Mouse (Mus musculus): ENCODE measurements around the gene Stx2. TPM values are rescaled to one million over a fixed set of nuclear protein-coding genes. Genes with fewer than 3 reads are reported as not detected.

Stx2 gene
- polyA plus RNA-seq, 1 experiment from 2014 or later, result 25.1 TPM

DNA sequence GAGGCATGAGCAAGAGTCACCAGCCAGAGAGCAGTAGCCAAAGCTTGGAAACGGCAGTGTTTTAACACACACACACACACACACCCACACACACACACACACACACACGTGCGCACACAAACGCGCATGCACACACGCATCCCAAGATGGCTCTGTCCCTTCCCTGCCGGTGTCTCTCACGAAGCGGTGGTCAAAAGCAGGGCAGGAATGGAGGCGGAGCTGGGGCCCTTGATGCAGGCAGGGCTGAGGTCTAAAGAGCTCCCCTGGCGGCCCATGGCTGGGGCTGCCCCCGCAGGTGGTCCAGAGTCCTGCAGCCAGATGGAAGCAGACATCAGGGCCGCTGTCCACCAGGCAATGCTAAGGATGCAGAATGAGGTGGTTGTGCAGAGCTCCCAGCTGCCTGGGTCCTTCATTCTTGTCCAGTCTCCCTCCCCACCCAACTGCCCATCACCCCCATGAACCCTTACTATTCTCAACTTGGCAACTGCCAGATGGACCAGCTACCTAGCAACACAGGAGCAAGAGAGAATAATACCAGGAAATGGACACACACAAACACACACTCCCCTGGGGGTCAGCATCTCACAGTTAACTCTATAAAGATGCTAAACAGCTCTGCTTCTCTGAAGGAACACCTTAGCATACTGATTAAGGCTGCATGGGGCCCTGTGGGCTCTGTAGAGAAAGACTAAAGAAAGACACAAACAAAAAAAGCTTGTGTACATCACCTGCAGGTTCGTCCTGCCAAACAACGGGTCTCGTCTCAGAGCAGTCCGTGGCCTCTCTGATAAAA is 54.9 kb downstream of the Stx2 start, which contains the start of gene Rimbp2:
TSS of gene Rimbp2 (minus strand) at position 209 of the 793 bp plus-strand sequence.
- Histone ChIP-seq H3K4me2 (replicated peaks; ENCODE audit: low read depth, low read length) (peak within 1 kb of the TSS; percentile 82), H3K27me3 (ENCODE audit: control insufficient read depth, insufficient read depth, low read length) (0 out of 2 replicates have a peak, but pooled peaks cover 4% of the 10 kb centered on the region), H3K9me3 (ENCODE audit: control insufficient read depth, low read length) (no peaks in the 10 kb centered on the region), H3K9ac (ENCODE audit: low read depth, low read length) (peak within 1 kb of the TSS; percentile 59), H3K36me3 (ENCODE audit: control insufficient read depth, insufficient read depth, low read length) (no peaks in the 10 kb centered on the region), H3K27ac (ENCODE audit: low read depth, low read length) (peak within 1 kb of the TSS; percentile 47; the same call in 1 of the 2 replicates), H3K4me1 (replicated peaks; ENCODE audit: control insufficient read depth, insufficient read depth, low read length) (0 out of 2 replicates have a peak, but pooled peaks cover 3% of the 10 kb centered on the region), H3K4me3 (ENCODE audit: low read depth, low read length) (peak within 1 kb of the TSS; percentile 44)
- DNase-seq (ENCODE audit: low spot score), result peak; percentile 80
- 9% methylated on average over 17 of the region's 17 CpGs for WGBS
- ATAC-seq (ENCODE audit: low FRiP score), result peak; percentile 71

DNA sequence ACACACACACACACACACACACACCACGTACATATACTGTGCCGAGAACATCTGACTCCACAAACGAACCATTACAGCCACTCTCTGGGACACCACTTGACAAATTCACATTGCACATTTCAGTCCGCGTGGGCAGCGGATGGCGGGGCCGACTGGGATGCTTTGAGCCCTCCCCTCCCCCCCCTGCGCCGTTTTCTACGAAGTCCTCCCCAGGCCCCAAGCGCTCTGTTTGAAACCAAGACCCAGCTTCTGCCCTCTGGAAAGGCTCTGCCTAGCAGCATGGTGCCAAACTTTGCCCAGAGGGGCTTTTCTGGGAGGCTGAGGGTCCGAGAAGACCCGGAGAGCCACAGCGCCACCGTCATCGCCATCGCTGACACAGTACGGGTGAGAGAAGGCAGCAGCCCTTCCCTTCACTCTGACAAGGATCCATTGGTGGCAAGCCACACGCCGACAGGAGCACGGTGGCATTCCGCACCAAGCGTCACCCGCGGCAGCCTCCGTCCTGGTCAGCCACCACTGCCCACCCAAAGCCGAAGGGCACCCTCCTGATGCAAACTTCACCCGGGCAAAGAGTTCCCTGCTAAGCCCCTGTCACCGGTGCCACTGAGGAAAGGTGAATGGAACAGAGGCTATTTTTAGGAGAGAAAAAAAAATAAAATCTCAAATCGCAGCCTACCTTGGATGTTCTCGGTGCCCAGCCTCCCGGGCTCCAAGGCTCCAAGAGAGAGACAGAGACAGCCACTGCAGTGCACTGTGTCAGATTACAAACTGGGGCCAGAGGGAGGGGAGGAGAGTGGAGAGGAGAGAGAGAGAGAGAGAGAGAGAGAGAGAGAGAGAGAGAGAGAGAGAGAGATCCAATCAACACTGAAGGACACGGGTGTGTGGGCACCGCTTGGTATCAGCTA is 55.8 kb downstream of the Stx2 start:
- H3K9ac ChIP-seq (ENCODE audit: low read depth, low read length), result peak overlapping the region; percentile 59
- H3K4me3 ChIP-seq (ENCODE audit: low read depth, low read length), result peak overlapping the region; percentile 44
- H3K9me3 ChIP-seq (ENCODE audit: control insufficient read depth, low read length), result no peaks in the 10 kb centered on the region
- ATAC-seq (ENCODE audit: low FRiP score), result peak; percentile 69
- H3K4me2 ChIP-seq (replicated peaks; ENCODE audit: low read depth, low read length), result peak overlapping the region; percentile 82
- 0 out of 2 replicates have a peak, but pooled peaks cover 3% of the 10 kb centered on the region for H3K4me1 ChIP-seq (replicated peaks; ENCODE audit: control insufficient read depth, insufficient read depth, low read length)
- H3K36me3 ChIP-seq (ENCODE audit: control insufficient read depth, insufficient read depth, low read length), result no peaks in the 10 kb centered on the region
- H3K27me3 ChIP-seq (ENCODE audit: control insufficient read depth, insufficient read depth, low read length), result 0 out of 2 replicates have a peak, but pooled peaks cover 4% of the 10 kb centered on the region
- DNase-seq (ENCODE audit: low spot score), result peak; percentile 59
- no peak overlapping the region for H3K27ac ChIP-seq (ENCODE audit: low read depth, low read length)
- under 1% methylated on average over 31 of the region's 35 CpGs for WGBS

DNA sequence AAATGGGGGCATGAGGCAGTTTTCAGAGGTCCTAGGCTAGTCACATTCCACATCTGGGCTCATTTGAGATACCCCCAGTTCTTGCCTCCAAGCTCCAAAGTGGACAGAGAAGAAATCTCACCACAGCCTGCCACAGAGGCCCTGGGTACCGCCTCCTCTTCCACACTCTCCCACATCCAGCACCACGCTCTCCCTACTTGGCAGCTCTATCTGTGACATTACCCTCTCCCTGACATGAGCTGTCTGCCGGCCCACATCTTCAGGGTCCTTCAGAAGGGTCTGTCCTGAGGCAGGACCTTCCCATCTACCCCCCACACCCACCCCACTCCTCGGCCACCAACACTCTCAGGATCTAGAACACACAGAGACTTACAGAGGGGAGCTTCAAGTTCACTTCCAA is 56.9 kb downstream of the Stx2 start:
- Histone ChIP-seq H3K9me3 (ENCODE audit: control insufficient read depth, low read length) (no peaks in the 10 kb centered on the region), H3K4me2 (replicated peaks; ENCODE audit: low read depth, low read length) (peak overlapping the region; percentile 82), H3K36me3 (ENCODE audit: control insufficient read depth, insufficient read depth, low read length) (no peaks in the 10 kb centered on the region), H3K4me1 (replicated peaks; ENCODE audit: control insufficient read depth, insufficient read depth, low read length) (0 out of 2 replicates have a peak, but pooled peaks cover 3% of the 10 kb centered on the region), H3K27ac (ENCODE audit: low read depth, low read length) (no peak overlapping the region), H3K27me3 (ENCODE audit: control insufficient read depth, insufficient read depth, low read length) (0 out of 2 replicates have a peak, but pooled peaks cover 4% of the 10 kb centered on the region), H3K4me3 (ENCODE audit: low read depth, low read length) (peak overlapping the region; percentile 44; the same call in 1 of the 2 replicates), H3K9ac (ENCODE audit: low read depth, low read length) (no peak overlapping the region)
- no peak for DNase-seq (ENCODE audit: low spot score)
- 48% methylated on average over 4 of the region's 4 CpGs for WGBS
- no peak for ATAC-seq (ENCODE audit: low FRiP score)

DNA sequence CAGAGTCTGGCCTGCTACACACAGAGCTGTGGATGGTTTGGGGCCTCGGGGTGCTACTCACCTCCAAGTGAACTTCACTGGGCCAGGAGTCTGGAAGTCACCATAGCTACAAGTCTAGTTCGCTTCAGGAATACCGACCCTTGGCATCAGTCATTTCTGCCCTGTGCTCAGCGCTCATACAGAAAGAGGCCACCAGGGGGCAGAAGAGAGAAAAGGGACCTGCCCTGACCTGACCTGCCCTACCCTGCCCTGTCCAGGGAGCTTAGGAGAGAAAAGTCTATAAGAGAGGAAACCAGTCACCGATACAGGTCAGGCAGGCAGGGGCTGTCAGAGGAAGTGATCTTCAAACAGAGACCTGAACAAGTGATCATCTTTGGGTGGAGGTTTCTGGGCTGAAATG is 61.3 kb downstream of the Stx2 start:
- Histone ChIP-seq H3K27ac (ENCODE audit: low read depth, low read length) (no peak overlapping the region), H3K9me3 (ENCODE audit: control insufficient read depth, low read length) (no peaks in the 10 kb centered on the region), H3K4me1 (replicated peaks; ENCODE audit: control insufficient read depth, insufficient read depth, low read length) (no peaks in the 10 kb centered on the region), H3K27me3 (ENCODE audit: control insufficient read depth, insufficient read depth, low read length) (0 out of 2 replicates have a peak, but pooled peaks cover 4% of the 10 kb centered on the region), H3K36me3 (ENCODE audit: control insufficient read depth, insufficient read depth, low read length) (no peaks in the 10 kb centered on the region), H3K4me3 (ENCODE audit: low read depth, low read length) (no peak overlapping the region), H3K4me2 (replicated peaks; ENCODE audit: low read depth, low read length) (no peak overlapping the region), H3K9ac (ENCODE audit: low read depth, low read length) (no peak overlapping the region)
- ATAC-seq (ENCODE audit: low FRiP score) (no peak), DNase-seq (ENCODE audit: low spot score) (peak; percentile 27)
- WGBS, result 72% methylated on average over 5 of the region's 5 CpGs

DNA sequence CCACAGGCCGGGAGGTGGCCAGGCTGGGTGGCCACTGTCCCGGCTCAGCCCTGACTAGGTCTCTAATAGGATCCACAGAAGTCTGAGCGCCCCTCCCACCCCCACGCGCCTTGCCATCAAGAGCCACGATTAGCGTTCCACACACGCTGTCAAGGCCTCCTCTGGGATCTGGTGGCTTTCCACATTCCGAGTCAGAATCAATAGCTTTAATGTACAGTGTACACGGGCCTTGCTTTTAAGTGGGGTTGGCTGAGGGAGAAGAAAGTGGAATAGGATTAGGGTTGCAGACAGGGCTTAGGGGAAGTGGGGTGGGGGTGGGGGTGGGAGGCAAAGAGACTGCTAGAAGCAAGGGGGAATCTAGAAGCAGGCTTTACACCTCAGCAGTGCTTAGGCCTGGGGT is 67.9 kb downstream of the Stx2 start:
- Histone ChIP-seq H3K9ac (ENCODE audit: low read depth, low read length) (no peak overlapping the region), H3K27me3 (ENCODE audit: control insufficient read depth, insufficient read depth, low read length) (no peaks in the 10 kb centered on the region), H3K9me3 (ENCODE audit: control insufficient read depth, low read length) (no peaks in the 10 kb centered on the region), H3K36me3 (ENCODE audit: control insufficient read depth, insufficient read depth, low read length) (no peaks in the 10 kb centered on the region), H3K4me3 (ENCODE audit: low read depth, low read length) (no peak overlapping the region), H3K4me2 (replicated peaks; ENCODE audit: low read depth, low read length) (no peak overlapping the region), H3K27ac (ENCODE audit: low read depth, low read length) (no peak overlapping the region), H3K4me1 (replicated peaks; ENCODE audit: control insufficient read depth, insufficient read depth, low read length) (no peaks in the 10 kb centered on the region)
- DNase-seq (ENCODE audit: low spot score), result no peak
- 86% methylated on average over 10 of the region's 10 CpGs for WGBS
- ATAC-seq (ENCODE audit: low FRiP score), result no peak

DNA sequence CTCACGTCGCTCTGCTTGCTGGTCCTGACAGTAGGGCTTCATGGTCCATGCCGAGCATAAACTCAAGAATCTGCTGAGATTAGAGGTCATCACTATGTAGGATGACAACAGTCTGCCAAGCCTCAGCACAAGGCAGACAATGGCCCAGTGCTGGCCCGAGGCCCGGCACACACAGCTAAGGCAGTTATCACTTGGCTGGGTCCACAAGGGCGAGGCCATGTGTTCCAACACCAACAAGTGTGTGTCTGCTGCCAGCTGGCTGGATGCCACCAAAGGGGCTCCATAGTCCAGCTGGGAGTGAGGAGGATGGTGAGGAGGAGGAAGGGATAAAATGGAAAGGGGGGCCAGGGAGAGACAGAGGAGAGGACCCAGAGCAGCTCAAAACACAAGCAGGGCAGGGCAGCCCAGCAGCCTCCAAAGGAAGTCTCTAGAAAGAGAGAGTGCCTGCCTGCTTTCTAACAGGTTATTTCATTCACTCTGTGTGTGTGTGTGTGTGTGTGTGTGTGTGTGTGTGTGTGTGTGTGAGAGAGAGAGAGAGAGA is 72.9 kb downstream of the Stx2 start:
- Histone ChIP-seq H3K9ac (ENCODE audit: low read depth, low read length) (no peak overlapping the region), H3K9me3 (ENCODE audit: control insufficient read depth, low read length) (no peaks in the 10 kb centered on the region), H3K4me3 (ENCODE audit: low read depth, low read length) (no peak overlapping the region), H3K4me1 (replicated peaks; ENCODE audit: control insufficient read depth, insufficient read depth, low read length) (no peaks in the 10 kb centered on the region), H3K27me3 (ENCODE audit: control insufficient read depth, insufficient read depth, low read length) (no peaks in the 10 kb centered on the region), H3K36me3 (ENCODE audit: control insufficient read depth, insufficient read depth, low read length) (no peaks in the 10 kb centered on the region), H3K27ac (ENCODE audit: low read depth, low read length) (no peak overlapping the region), H3K4me2 (replicated peaks; ENCODE audit: low read depth, low read length) (no peak overlapping the region)
- ATAC-seq (ENCODE audit: low FRiP score) (no peak), DNase-seq (ENCODE audit: low spot score) (no peak)
- 91% methylated on average over 6 of the region's 6 CpGs for WGBS

Other genes starting within 250 kb of the Stx2 start
- 1.2 and 1.4 TPM in 2 replicates for gene Rimbp2, start 55.1 kb downstream of the Stx2 start, polyA plus RNA-seq (2014; fragmentation: Nextera tagmentation; extraction: Ambion mirVana)
- gene Ran, start 11.5 kb upstream of the Stx2 start, polyA plus RNA-seq (2014; fragmentation: Nextera tagmentation; extraction: Ambion mirVana), result 799 and 828 TPM in 2 replicates
- 0.05 and 0.20 TPM in 2 replicates for gene Adgrd1, start 88.2 kb upstream of the Stx2 start, polyA plus RNA-seq (2014; fragmentation: Nextera tagmentation; extraction: Ambion mirVana)